Mouse (Mus musculus) layer of hippocampus, postnatal 10 days (tissue): ENCODE measurements around the gene Ms4a8a. TPM values are rescaled to one million over a fixed set of nuclear protein-coding genes. Genes with fewer than 3 reads are reported as not detected.

Experiments
- DNase-seq, 2 experiments: peaks; one replicate each; pipeline ENCODE4 v3.0.0; 2021; ENCODE audit warnings: low spot score in 2 of 2
- total RNA-seq, 2 experiments: library from RNA; stranded (reverse); gene quantifications; 2 replicates each; pipeline ENCODE4 v1.2.3; 2021

Ms4a8a gene
- total RNA-seq, 2 experiments from 2014 or later, result not detected

GRCm38 (mm10) chr19:11017891-11018290 lies 63.0 kb downstream of the Ms4a8a start, which contains the start of gene Ms4a18:
Gene Ms4a18 (minus strand): TSS chr19:11018031.
- no peak for DNase-seq

Other genes starting within 250 kb of the Ms4a8a start
- gene Slc15a3, start 241.4 kb downstream of the Ms4a8a start, total RNA-seq, result 1 to 10 TPM; 1.1 to 1.5 TPM
- 100 to 1,000 TPM; 250 to 259 TPM for gene Tmem132a, start 211.2 kb downstream of the Ms4a8a start, total RNA-seq
- gene Tmem109, start 199.1 kb downstream of the Ms4a8a start, total RNA-seq, result 10 to 100 TPM; 36.4 to 37.3 TPM
- 100 to 1,000 TPM; 191 to 208 TPM for gene Prpf19, start 185.9 kb downstream of the Ms4a8a start, total RNA-seq
- not detected for gene Zp1, start 160.5 kb downstream of the Ms4a8a start, total RNA-seq
- gene Ptgdr2, start 143.9 kb downstream of the Ms4a8a start, total RNA-seq, result under 1 TPM; 0.29 to 0.39 TPM
- 1 to 10 TPM; 9.3 to 9.9 TPM for gene Ccdc86, start 131.8 kb downstream of the Ms4a8a start, total RNA-seq
- gene Ms4a10, start 106.4 kb downstream of the Ms4a8a start, total RNA-seq, result not detected
- gene Ms4a15, start 87.9 kb downstream of the Ms4a8a start, total RNA-seq, result not detected
- not detected for gene Ms4a18, start 63.1 kb downstream of the Ms4a8a start, total RNA-seq
- gene 1700017D01Rik, start 49.8 kb upstream of the Ms4a8a start, total RNA-seq, result not detected
- gene 1700025F22Rik, start 84.2 kb upstream of the Ms4a8a start, total RNA-seq, result not detected
- gene Ms4a13, start 115.6 kb upstream of the Ms4a8a start, total RNA-seq, result not detected
- gene Ms4a12, start 151.3 kb upstream of the Ms4a8a start, total RNA-seq, result not detected
- under 1 TPM in 1 of 2 experiments, not detected in 1; 0.11 TPM for gene Ms4a1, start 185.1 kb upstream of the Ms4a8a start, total RNA-seq
- gene Ms4a5, start 202.8 kb upstream of the Ms4a8a start, total RNA-seq, result not detected
- not detected for gene Ms4a14, start 233.4 kb upstream of the Ms4a8a start, total RNA-seq